Mouse (Mus musculus) lung, postnatal 0 days (tissue): Measurements from ENCODE around the gene Gm36079. TPM values are rescaled to one million over a fixed set of nuclear protein-coding genes. Genes with fewer than 3 reads are reported as not detected.
"Not testable (repeated sequence)": the region's sequence is repeated elsewhere in the genome, so short reads cannot be mapped to it uniquely, and the experiment has no call there.

Experiments used
- ATAC-seq: fragments of 200-750 bp; cut with Nextera tagmentation; 2 replicates; pipeline ENCODE4 v1.8.0; 2017; ENCODE audit warnings: moderate library complexity
- DNase-seq: peaks from one replicate; pipeline ENCODE4 v3.0.0-alpha.2; 2016; ENCODE audit warnings: low spot score
- H3K27ac ChIP-seq: fragments of 300-500 bp; sonication (generic); 2 replicates; pipeline ENCODE4 v1.5.1; 2014; ENCODE audit warnings: antibody characterized with exemption, mild to moderate bottlenecking, low read length, mixed read lengths
- H3K27me3 ChIP-seq: fragments of 300-500 bp; sonication (generic); replicated peaks from 2 replicates; pipeline ENCODE4 v1.6.1; 2014; ENCODE audit warnings: low read length, mixed read lengths; ENCODE audit not compliant: insufficient read depth
- H3K36me3 ChIP-seq: fragments of 300-500 bp; sonication (generic); 2 replicates; pipeline ENCODE4 v1.6.1; 2014; ENCODE audit warnings: low read length, mixed read lengths; ENCODE audit not compliant: insufficient read depth
- H3K4me1 ChIP-seq: fragments of 300-500 bp; sonication (generic); 2 replicates; pipeline ENCODE4 v1.6.1; 2014; ENCODE audit warnings: antibody characterized with exemption, low read depth, low read length, mixed read lengths; ENCODE audit not compliant: insufficient read depth
- H3K4me2 ChIP-seq: fragments of 300-500 bp; sonication (generic); replicated peaks from 2 replicates; pipeline ENCODE4 v1.6.1; 2014; ENCODE audit warnings: low read depth, mild to moderate bottlenecking, low read length, moderate library complexity, mixed read lengths
- H3K4me3 ChIP-seq: fragments of 300-500 bp; sonication (generic); 2 replicates; pipeline ENCODE4 v1.5.1; 2014; ENCODE audit warnings: low read depth, low read length
- H3K9ac ChIP-seq: fragments of 300-500 bp; sonication (generic); replicated peaks from 2 replicates; pipeline ENCODE4 v1.6.1; 2014; ENCODE audit warnings: low read depth, mild to moderate bottlenecking
- H3K9me3 ChIP-seq: fragments of 300-500 bp; sonication (generic); 2 replicates; pipeline ENCODE4 v1.6.1; 2016; ENCODE audit warnings: low read length, mixed read lengths
- CTCF ChIP-seq: IDR thresholded peaks from 2 replicates; pipeline ENCODE4 v1.5.1; 2016; ENCODE audit warnings: antibody characterized with exemption, mild to moderate bottlenecking
- WGBS: fragments of 180-500 bp; shearing (Covaris S2); extraction: QIAGEN DNeasy Blood & Tissue Kit; methylation state at CpG from one replicate; pipeline ENCODE4 v1.1.7; 2014; 5-methylcytosine and 5-hydroxymethylcytosine counted together
- polyA plus RNA-seq: library from polyadenylated mRNA; unstranded; fragments of >200 nt; fragmentation: Nextera tagmentation; extraction: Ambion mirVana; gene quantifications from 2 replicates; pipeline ENCODE4 v1.2.1, GENCODE M21; 2015

The Gm36079 gene
- polyA plus RNA-seq, 1 experiment from 2014 or later, result not detected

- H3K36me3 ChIP-seq, result not testable (repeated sequence)
These were observed 1.8 kb downstream of the Gm36079 start for GRCm38 (mm10) chr13:120025004-120025403.

GRCm38 (mm10) chr13:120024581-120024980 is 2.2 kb downstream of the Gm36079 start:
- H3K4me2 ChIP-seq, result not testable (repeated sequence)

More at GRCm38 (mm10) chr13:120025004-120025403, 1.8 kb downstream of the Gm36079 start:
- 4% methylated on average over 19 of the region's 21 CpGs for WGBS
- H3K9ac ChIP-seq, H3K9me3 ChIP-seq, ATAC-seq, H3K27ac ChIP-seq, H3K4me2 ChIP-seq, DNase-seq, H3K4me3 ChIP-seq, H3K27me3 ChIP-seq, H3K4me1 ChIP-seq: not testable (repeated sequence)

GRCm38 (mm10) chr13:120021477-120021876 is 5.3 kb downstream of the Gm36079 start:
- not testable (repeated sequence) for H3K27ac ChIP-seq, H3K4me2 ChIP-seq, H3K36me3 ChIP-seq, H3K27me3 ChIP-seq, H3K9me3 ChIP-seq, H3K4me1 ChIP-seq, H3K4me3 ChIP-seq, ATAC-seq, H3K9ac ChIP-seq
- TF ChIP-seq CTCF, result peak; percentile 48
- no CpG with 5 or more reads among the region's 1 CpGs for WGBS
- peak; percentile 4 for DNase-seq

More at GRCm38 (mm10) chr13:120024581-120024980, 2.2 kb downstream of the Gm36079 start:
- H3K9ac ChIP-seq, H3K36me3 ChIP-seq, H3K27me3 ChIP-seq, H3K4me3 ChIP-seq, H3K4me1 ChIP-seq, H3K27ac ChIP-seq, H3K9me3 ChIP-seq, DNase-seq, ATAC-seq: not testable (repeated sequence)
- 14% methylated on average over 9 of the region's 9 CpGs for WGBS

GRCm38 (mm10) chr13:120015348-120016007 is 11.3 kb downstream of the Gm36079 start:
- not testable (repeated sequence) for H3K9me3 ChIP-seq, DNase-seq, H3K9ac ChIP-seq, H3K4me1 ChIP-seq, H3K27me3 ChIP-seq, H3K4me3 ChIP-seq, H3K4me2 ChIP-seq, H3K36me3 ChIP-seq, H3K27ac ChIP-seq
- 0 out of 2 replicates have a peak, but pooled peaks have one; percentile 5 for ATAC-seq
- 3% methylated on average over 6 of the region's 32 CpGs for WGBS

GRCm38 (mm10) chr13:120013962-120014361 is 12.8 kb downstream of the Gm36079 start:
- H3K9ac ChIP-seq, H3K4me1 ChIP-seq, H3K4me2 ChIP-seq, H3K9me3 ChIP-seq, H3K4me3 ChIP-seq, H3K27me3 ChIP-seq, H3K36me3 ChIP-seq, DNase-seq, H3K27ac ChIP-seq: not testable (repeated sequence)
- 0 out of 2 replicates have a peak, but pooled peaks have one; percentile 23 for ATAC-seq
- WGBS, result no CpG with 5 or more reads among the region's 2 CpGs

GRCm38 (mm10) chr13:120013544-120013943 is 13.3 kb downstream of the Gm36079 start:
- not testable (repeated sequence) for H3K4me1 ChIP-seq, H3K36me3 ChIP-seq, H3K4me2 ChIP-seq, H3K9ac ChIP-seq, H3K27ac ChIP-seq, H3K27me3 ChIP-seq, ATAC-seq, H3K9me3 ChIP-seq, H3K4me3 ChIP-seq, DNase-seq
- no CpG with 5 or more reads among the region's 5 CpGs for WGBS

- not testable (repeated sequence) for H3K36me3 ChIP-seq, H3K27me3 ChIP-seq, H3K9me3 ChIP-seq, DNase-seq, H3K9ac ChIP-seq, ATAC-seq, H3K27ac ChIP-seq, H3K4me3 ChIP-seq, H3K4me2 ChIP-seq, H3K4me1 ChIP-seq
These were observed 16.7 kb downstream of the Gm36079 start for GRCm38 (mm10) chr13:120010068-120010467.

GRCm38 (mm10) chr13:119999215-119999614 is 27.6 kb downstream of the Gm36079 start:
- not testable (repeated sequence) for H3K27ac ChIP-seq, ATAC-seq, H3K36me3 ChIP-seq, H3K9me3 ChIP-seq, H3K9ac ChIP-seq, DNase-seq, H3K4me1 ChIP-seq, H3K27me3 ChIP-seq, H3K4me2 ChIP-seq, H3K4me3 ChIP-seq
- WGBS, result no CpG with 5 or more reads among the region's 4 CpGs

- H3K9ac ChIP-seq, H3K27me3 ChIP-seq, H3K9me3 ChIP-seq, H3K4me2 ChIP-seq, H3K4me1 ChIP-seq, H3K36me3 ChIP-seq, DNase-seq, H3K4me3 ChIP-seq, H3K27ac ChIP-seq: not testable (repeated sequence)
- ATAC-seq, result peak; percentile 41; the same call in 1 of the 2 replicates
- no CpG with 5 or more reads among the region's 22 CpGs for WGBS
These were observed 28.2 kb downstream of the Gm36079 start for GRCm38 (mm10) chr13:119998442-119999086.
